Mouse (Mus musculus) hindbrain, embryonic 11.5 days (tissue): ENCODE measurements around the gene Wdpcp. TPM values are rescaled to one million over a fixed set of nuclear protein-coding genes. Genes with fewer than 3 reads are reported as not detected.
A peak's percentile ranks its signal among the peaks of the same experiment; 100 is the strongest.
"Not testable (repeated sequence)": the region's sequence is repeated elsewhere in the genome, so short reads cannot be mapped to it uniquely, and the experiment has no call there.

ENCODE experiments used
- ATAC-seq: fragments of 200-750 bp; cut with Nextera tagmentation; 2 replicates; pipeline ENCODE4 v1.8.0; 2017; ENCODE audit warnings: mild to moderate bottlenecking, moderate TSS enrichment, moderate library complexity; ENCODE audit not compliant: low FRiP score
- DNase-seq: peaks from one replicate; pipeline ENCODE4 v3.0.0-alpha.2; 2015; ENCODE audit warnings: low spot score
- H3K27ac ChIP-seq: fragments of 300-500 bp; sonication (generic); 2 replicates; pipeline ENCODE4 v1.5.1; 2014; ENCODE audit warnings: mild to moderate bottlenecking, low read depth, low read length
- H3K27me3 ChIP-seq: fragments of 300-500 bp; sonication (generic); 2 replicates; pipeline ENCODE4 v1.6.1; 2014; ENCODE audit warnings: mild to moderate bottlenecking, low read length, moderate library complexity, mixed read lengths; ENCODE audit not compliant: control insufficient read depth, insufficient read depth
- H3K36me3 ChIP-seq: fragments of 300-500 bp; sonication (generic); 2 replicates; pipeline ENCODE4 v1.6.1; 2014; ENCODE audit warnings: mild to moderate bottlenecking, low read length, moderate library complexity, mixed read lengths; ENCODE audit not compliant: control insufficient read depth, insufficient read depth
- H3K4me1 ChIP-seq: fragments of 300-500 bp; sonication (generic); replicated peaks from 2 replicates; pipeline ENCODE4 v1.6.1; 2014; ENCODE audit warnings: low read length, mixed read lengths; ENCODE audit not compliant: control insufficient read depth, insufficient read depth
- H3K4me2 ChIP-seq: fragments of 300-500 bp; sonication (generic); replicated peaks from 2 replicates; pipeline ENCODE4 v1.6.1; 2014; ENCODE audit warnings: mild to moderate bottlenecking, low read depth, low read length
- H3K4me3 ChIP-seq: fragments of 300-500 bp; sonication (generic); 2 replicates; pipeline ENCODE4 v1.5.1; 2014; ENCODE audit warnings: low read depth, low read length
- H3K9ac ChIP-seq: fragments of 300-500 bp; sonication (generic); 2 replicates; pipeline ENCODE4 v1.6.1; 2014; ENCODE audit warnings: low read depth, low read length
- H3K9me3 ChIP-seq: fragments of 300-500 bp; sonication (generic); 2 replicates; pipeline ENCODE4 v1.6.1; 2016; ENCODE audit warnings: low read length; ENCODE audit not compliant: control insufficient read depth
- WGBS: fragments of 180-500 bp; shearing (Covaris S2); extraction: QIAGEN DNeasy Blood & Tissue Kit; methylation state at CpG from one replicate; pipeline ENCODE4 v1.1.7; 2014; 5-methylcytosine and 5-hydroxymethylcytosine counted together
- polyA plus RNA-seq: library from polyadenylated mRNA; unstranded; fragments of >200 nt; fragmentation: Nextera tagmentation; extraction: Ambion mirVana; gene quantifications from 2 replicates; pipeline ENCODE4 v1.2.1, GENCODE M21; 2014

The Wdpcp gene
- 13.8 and 16.0 TPM in 2 replicates for polyA plus RNA-seq

GRCm38 (mm10) chr11:21571700-21572381, at the start of gene Wdpcp, which contains the start of gene Mdh1:
TSS of gene Wdpcp (plus strand) at chr11:21572235.
TSS of gene Mdh1 (minus strand) at chr11:21572367.
- Histone ChIP-seq H3K27ac (peak within 1 kb of the TSS; percentile 55; the same call in 1 of the 2 replicates), H3K4me1 (no peaks in the 10 kb centered on the region), H3K4me3 (peak within 1 kb of the TSS; percentile 55), H3K4me2 (peak within 1 kb of the TSS; percentile 55), H3K9ac (peak within 1 kb of the TSS; percentile 60), H3K27me3 (no peaks in the 10 kb centered on the region), H3K9me3 (no peaks in the 10 kb centered on the region), H3K36me3 (no peaks in the 10 kb centered on the region)
- under 1% methylated on average over 42 of the region's 42 CpGs for WGBS
- DNase-seq, result peak; percentile 94
- peak; percentile 99 for ATAC-seq

- no peaks in the 10 kb centered on the region for H3K4me1 ChIP-seq
- 72% methylated on average over 2 of the region's 2 CpGs for WGBS
- no peak overlapping the region for H3K9ac ChIP-seq
- no peaks in the 10 kb centered on the region for H3K27me3 ChIP-seq
- H3K9me3 ChIP-seq, result no peaks in the 10 kb centered on the region
- ATAC-seq (no peak), DNase-seq (no peak)
- H3K4me2 ChIP-seq, result no peak overlapping the region
- no peak overlapping the region for H3K27ac ChIP-seq
- no peak overlapping the region for H3K4me3 ChIP-seq
- no peaks in the 10 kb centered on the region for H3K36me3 ChIP-seq
These were observed 43.2 kb upstream of the Wdpcp start for GRCm38 (mm10) chr11:21528676-21529394.

- 85% methylated on average over 2 of the region's 2 CpGs for WGBS
- H3K27me3 ChIP-seq, H3K27ac ChIP-seq, H3K9ac ChIP-seq, H3K4me3 ChIP-seq, DNase-seq, H3K4me2 ChIP-seq, ATAC-seq, H3K36me3 ChIP-seq, H3K9me3 ChIP-seq, H3K4me1 ChIP-seq: not testable (repeated sequence)
These were observed 41.2 kb upstream of the Wdpcp start for GRCm38 (mm10) chr11:21530856-21531255.

GRCm38 (mm10) chr11:21540072-21540471, 32.0 kb upstream of the Wdpcp start:
- 73% methylated on average over 2 of the region's 2 CpGs for WGBS
- no peak for DNase-seq

GRCm38 (mm10) chr11:21540622-21541021, 31.4 kb upstream of the Wdpcp start:
- WGBS, result 96% methylated on average over 2 of the region's 2 CpGs
- ATAC-seq (no peak), DNase-seq (no peak)
- no peaks in the 10 kb centered on the region for H3K27me3 ChIP-seq
- H3K9ac ChIP-seq, result no peak overlapping the region
- no peaks in the 10 kb centered on the region for H3K9me3 ChIP-seq
- H3K27ac ChIP-seq, result no peak overlapping the region
- H3K4me3 ChIP-seq, result no peak overlapping the region
- no peaks in the 10 kb centered on the region for H3K36me3 ChIP-seq
- no peak overlapping the region for H3K4me2 ChIP-seq
- no peaks in the 10 kb centered on the region for H3K4me1 ChIP-seq

More at GRCm38 (mm10) chr11:21540072-21540471, 32.0 kb upstream of the Wdpcp start:
- H3K4me1 ChIP-seq, result no peaks in the 10 kb centered on the region
- H3K4me3 ChIP-seq, result no peak overlapping the region
- ATAC-seq, result no peak
- no peaks in the 10 kb centered on the region for H3K27me3 ChIP-seq
- H3K9me3 ChIP-seq, result no peaks in the 10 kb centered on the region
- H3K4me2 ChIP-seq, result no peak overlapping the region
- H3K36me3 ChIP-seq, result no peaks in the 10 kb centered on the region
- no peak overlapping the region for H3K27ac ChIP-seq
- H3K9ac ChIP-seq, result no peak overlapping the region

GRCm38 (mm10) chr11:21542731-21543130, 29.3 kb upstream of the Wdpcp start:
- H3K9ac ChIP-seq, result no peak overlapping the region
- H3K27me3 ChIP-seq, result no peaks in the 10 kb centered on the region
- H3K9me3 ChIP-seq, result no peaks in the 10 kb centered on the region
- no peak overlapping the region for H3K27ac ChIP-seq
- DNase-seq (no peak), ATAC-seq (no peak)
- 76% methylated on average over 5 of the region's 5 CpGs for WGBS
- no peak overlapping the region for H3K4me2 ChIP-seq
- H3K4me1 ChIP-seq, result no peaks in the 10 kb centered on the region
- H3K4me3 ChIP-seq, result no peak overlapping the region
- no peaks in the 10 kb centered on the region for H3K36me3 ChIP-seq

- Histone ChIP-seq H3K27ac (no peak overlapping the region), H3K36me3 (no peaks in the 10 kb centered on the region), H3K4me2 (no peak overlapping the region), H3K9me3 (no peaks in the 10 kb centered on the region), H3K9ac (no peak overlapping the region), H3K4me3 (no peak overlapping the region), H3K4me1 (no peaks in the 10 kb centered on the region), H3K27me3 (no peaks in the 10 kb centered on the region)
- 71% methylated on average over 2 of the region's 2 CpGs for WGBS
- DNase-seq (no peak), ATAC-seq (no peak)
These were observed 27.0 kb upstream of the Wdpcp start for GRCm38 (mm10) chr11:21545021-21545420.

- no peak overlapping the region for H3K4me3 ChIP-seq
- no peak for ATAC-seq
These were observed 26.1 kb upstream of the Wdpcp start for GRCm38 (mm10) chr11:21545951-21546350.

GRCm38 (mm10) chr11:21546671-21547070, 25.4 kb upstream of the Wdpcp start:
- no peak for ATAC-seq
- Histone ChIP-seq H3K4me3 (no peak overlapping the region), H3K9me3 (no peaks in the 10 kb centered on the region), H3K27me3 (no peaks in the 10 kb centered on the region), H3K36me3 (no peaks in the 10 kb centered on the region), H3K9ac (no peak overlapping the region), H3K4me2 (no peak overlapping the region), H3K4me1 (no peaks in the 10 kb centered on the region), H3K27ac (no peak overlapping the region)
- 72% methylated on average over 1 of the region's 1 CpGs for WGBS
- no peak for DNase-seq

More at GRCm38 (mm10) chr11:21545951-21546350, 26.1 kb upstream of the Wdpcp start:
- no peak overlapping the region for H3K4me2 ChIP-seq
- no peak overlapping the region for H3K9ac ChIP-seq
- no peaks in the 10 kb centered on the region for H3K9me3 ChIP-seq
- H3K36me3 ChIP-seq, result no peaks in the 10 kb centered on the region
- no peaks in the 10 kb centered on the region for H3K4me1 ChIP-seq
- no peaks in the 10 kb centered on the region for H3K27me3 ChIP-seq
- H3K27ac ChIP-seq, result no peak overlapping the region
- DNase-seq, result no peak
